Mouse (Mus musculus) bone marrow macrophage, adult 2 months (primary cell): ENCODE measurements around the gene Vps18. TPM values are rescaled to one million over a fixed set of nuclear protein-coding genes. Genes with fewer than 3 reads are reported as not detected.

Experiments
- H3K27ac ChIP-seq: 2 replicates; pipeline ENCODE4 v1.5.1; 2012; ENCODE audit warnings: low read depth, low read length; ENCODE audit not compliant: insufficient read depth
- H3K4me1 ChIP-seq: 2 replicates; pipeline ENCODE4 v1.6.1; 2012; ENCODE audit warnings: low read length; ENCODE audit not compliant: control insufficient read depth, insufficient read depth
- H3K4me3 ChIP-seq: 2 replicates; pipeline ENCODE4 v1.5.1; 2012; ENCODE audit warnings: mild to moderate bottlenecking, low read length, moderate library complexity; ENCODE audit not compliant: insufficient read depth
- CTCF ChIP-seq: IDR thresholded peaks from 2 replicates; pipeline ENCODE4 v1.5.1; 2012; ENCODE audit warnings: low read depth, mild to moderate bottlenecking, low read length, moderate library complexity
- POLR2A ChIP-seq: IDR thresholded peaks from 2 replicates; pipeline ENCODE4 v1.6.1; 2012; ENCODE audit warnings: mild to moderate bottlenecking, low read depth, low read length, borderline replicate concordance
- polyA plus RNA-seq: library from polyadenylated mRNA; stranded (reverse); fragments of >200 nt; gene quantifications from 2 replicates; pipeline ENCODE4 v1.2.4, GENCODE M21; 2012; ENCODE audit not compliant: missing spikeins, insufficient read depth, insufficient read length

The Vps18 gene
- polyA plus RNA-seq, 1 experiment = 34.1 TPM

- TF ChIP-seq POLR2A (no peak), CTCF (no peak)
- peaks cover 44% of the 10 kb centered on the region for H3K4me1 ChIP-seq
- no peak overlapping the region for H3K27ac ChIP-seq
- H3K4me3 ChIP-seq = no peak overlapping the region
Observed at GRCm38 (mm10) chr2:119298839-119299238, 10.3 kb downstream of the Vps18 start.

GRCm38 (mm10) chr2:119299981-119300818 lies 11.7 kb downstream of the Vps18 start:
- Histone ChIP-seq H3K27ac (no peak overlapping the region), H3K4me1 (peaks cover 41% of the 10 kb centered on the region), H3K4me3 (no peak overlapping the region)
- TF ChIP-seq POLR2A = no peak
- TF ChIP-seq CTCF = peak; percentile 68

- no peak overlapping the region for H3K27ac ChIP-seq
- TF ChIP-seq CTCF = no peak
- no peak for TF ChIP-seq POLR2A
Observed at GRCm38 (mm10) chr2:119300819-119301493, 12.4 kb downstream of the Vps18 start.

GRCm38 (mm10) chr2:119302876-119303275 lies 14.3 kb downstream of the Vps18 start:
- Histone ChIP-seq H3K4me3 (no peak overlapping the region), H3K4me1 (peaks cover 31% of the 10 kb centered on the region), H3K27ac (no peak overlapping the region)
- TF ChIP-seq CTCF (no peak), POLR2A (no peak)

More at GRCm38 (mm10) chr2:119300819-119301493, 12.4 kb downstream of the Vps18 start:
- Histone ChIP-seq H3K4me3 (no peak overlapping the region), H3K4me1 (peaks cover 39% of the 10 kb centered on the region)

GRCm38 (mm10) chr2:119304391-119304790 lies 15.9 kb downstream of the Vps18 start:
- H3K4me1 ChIP-seq = peaks cover 20% of the 10 kb centered on the region
- no peak overlapping the region for H3K27ac ChIP-seq
- TF ChIP-seq CTCF = no peak
- TF ChIP-seq POLR2A = no peak

GRCm38 (mm10) chr2:119304798-119305208 lies 16.3 kb downstream of the Vps18 start:
- H3K27ac ChIP-seq = no peak overlapping the region
- TF ChIP-seq POLR2A = no peak
- TF ChIP-seq CTCF = no peak
- peaks cover 16% of the 10 kb centered on the region for H3K4me1 ChIP-seq
- no peak overlapping the region for H3K4me3 ChIP-seq

More at GRCm38 (mm10) chr2:119304391-119304790, 15.9 kb downstream of the Vps18 start:
- no peak overlapping the region for H3K4me3 ChIP-seq

GRCm38 (mm10) chr2:119311544-119311943 lies 23.0 kb downstream of the Vps18 start:
- no peak for TF ChIP-seq POLR2A
- TF ChIP-seq CTCF = no peak
- Histone ChIP-seq H3K27ac (no peak overlapping the region), H3K4me1 (no peaks in the 10 kb centered on the region), H3K4me3 (no peak overlapping the region)

GRCm38 (mm10) chr2:119312380-119312958 lies 23.9 kb downstream of the Vps18 start:
- no peak for TF ChIP-seq POLR2A
- TF ChIP-seq CTCF = no peak
- no peak overlapping the region for H3K27ac ChIP-seq
- no peaks in the 10 kb centered on the region for H3K4me1 ChIP-seq
- no peak overlapping the region for H3K4me3 ChIP-seq

- Histone ChIP-seq H3K27ac (no peak overlapping the region), H3K4me3 (no peak overlapping the region), H3K4me1 (peaks cover 7% of the 10 kb centered on the region)
- TF ChIP-seq CTCF (no peak), POLR2A (no peak)
Observed at GRCm38 (mm10) chr2:119313780-119314479, 25.4 kb downstream of the Vps18 start.
